Mouse (Mus musculus) lung, postnatal 0 days (tissue): ENCODE data around the gene Rimbp2.

Source experiments
- CTCF ChIP-seq: IDR thresholded peaks from 2 replicates; pipeline ENCODE4 v1.5.1; 2016; ENCODE audit warnings: antibody characterized with exemption, mild to moderate bottlenecking
- EP300 ChIP-seq: IDR thresholded peaks from 2 replicates; pipeline ENCODE4 v1.6.1; 2016; ENCODE audit warnings: antibody characterized with exemption, mild to moderate bottlenecking, control low read depth

DNA sequence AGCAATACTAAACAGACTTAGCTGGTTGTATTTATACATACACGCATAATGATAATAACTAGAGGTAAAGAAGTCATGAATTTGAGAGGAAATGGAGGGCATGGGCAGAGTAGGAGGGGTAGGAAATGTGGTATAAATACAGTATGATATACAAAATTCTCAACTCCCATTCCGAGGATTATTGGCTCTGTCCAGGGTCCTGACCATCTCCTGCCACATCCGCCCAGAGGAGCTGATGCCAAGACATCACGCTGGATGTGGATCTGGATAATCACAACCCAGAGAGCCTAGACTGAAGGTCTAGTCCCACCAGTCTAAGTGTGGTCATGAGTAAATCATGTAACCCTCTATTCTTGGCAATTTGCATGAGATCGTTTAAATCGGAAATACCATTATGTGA, 100.5 kb downstream of the Rimbp2 start:
- TF ChIP-seq CTCF (no peak), EP300 (no peak)
